Mouse (Mus musculus) MN1 (cell line): Measurements from ENCODE around the gene Lrrc32.

Experiments
- DNase-seq: peaks from one replicate; pipeline ENCODE4 v3.0.0-alpha.2; 2016; ENCODE audit warnings: low spot score

Lrrc32 gene

GRCm38 (mm10) chr7:98488398-98489130 lies 519 bp upstream of the Lrrc32 start:
- DNase-seq, result no peak

- DNase-seq, result no peak
Observed at GRCm38 (mm10) chr7:98489623-98490084, 571 bp downstream of the Lrrc32 start.

GRCm38 (mm10) chr7:98490328-98490727 lies 1.2 kb downstream of the Lrrc32 start:
- DNase-seq, result no peak

GRCm38 (mm10) chr7:98490911-98491310 lies 1.8 kb downstream of the Lrrc32 start:
- DNase-seq, result no peak

- no peak for DNase-seq
Observed at GRCm38 (mm10) chr7:98491451-98492200, 2.5 kb downstream of the Lrrc32 start.

- no peak for DNase-seq
Observed at GRCm38 (mm10) chr7:98492331-98492730, 3.2 kb downstream of the Lrrc32 start.

- DNase-seq, result no peak
Observed at GRCm38 (mm10) chr7:98493307-98493706, 4.2 kb downstream of the Lrrc32 start.

- no peak for DNase-seq
Observed at GRCm38 (mm10) chr7:98493901-98494480, 4.9 kb downstream of the Lrrc32 start.

- DNase-seq, result no peak
Observed at GRCm38 (mm10) chr7:98495591-98495990, 6.5 kb downstream of the Lrrc32 start.

- DNase-seq, result no peak
Observed at GRCm38 (mm10) chr7:98497451-98497850, 8.4 kb downstream of the Lrrc32 start.

GRCm38 (mm10) chr7:98498101-98498500 lies 9.0 kb downstream of the Lrrc32 start:
- DNase-seq, result no peak

- DNase-seq, result no peak
Observed at GRCm38 (mm10) chr7:98498656-98499560, 9.8 kb downstream of the Lrrc32 start.

GRCm38 (mm10) chr7:98499561-98500292 lies 10.6 kb downstream of the Lrrc32 start:
- peak; percentile 47 for DNase-seq

- DNase-seq, result no peak
Observed at GRCm38 (mm10) chr7:98500470-98500869, 11.4 kb downstream of the Lrrc32 start.

- no peak for DNase-seq
Observed at GRCm38 (mm10) chr7:98501078-98501477, 12.0 kb downstream of the Lrrc32 start.

GRCm38 (mm10) chr7:98502921-98503320 lies 13.8 kb downstream of the Lrrc32 start:
- no peak for DNase-seq

GRCm38 (mm10) chr7:98503951-98504647 lies 15.0 kb downstream of the Lrrc32 start:
- DNase-seq, result no peak

- no peak for DNase-seq
Observed at GRCm38 (mm10) chr7:98504726-98505314, 15.7 kb downstream of the Lrrc32 start.

GRCm38 (mm10) chr7:98505664-98506063 lies 16.6 kb downstream of the Lrrc32 start:
- DNase-seq, result no peak
